Mouse (Mus musculus): ENCODE measurements around the gene Ap4s1.
"Not testable (repeated sequence)": the region's sequence is repeated elsewhere in the genome, so short reads cannot be mapped to it uniquely, and the experiment has no call there.

DNA sequence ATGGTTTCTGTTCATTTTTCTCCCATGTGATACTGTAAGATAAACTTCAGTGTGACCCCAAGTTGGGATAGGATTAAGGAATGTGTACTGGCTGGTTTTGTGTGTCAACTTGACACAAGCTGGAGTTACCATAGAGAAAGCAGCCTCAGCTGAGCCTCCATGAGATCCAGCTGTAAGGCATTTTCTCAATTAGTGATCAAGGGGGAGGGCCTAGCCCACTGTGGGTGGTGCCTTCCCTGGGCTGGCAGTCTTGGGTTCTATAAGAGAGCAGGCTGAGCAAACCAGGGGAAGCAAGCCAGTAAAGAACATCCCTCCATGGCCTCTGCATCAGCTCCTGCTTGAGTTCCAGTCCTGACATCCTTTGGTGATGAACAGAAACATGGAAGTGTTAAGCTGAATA is 41.4 kb upstream of the Ap4s1 start:
- TF ChIP-seq CTCF, POLR2A (IDR thresholded peaks at IDR 0.05; ENCODE audit: insufficient read depth, low read depth, low read length): not testable (repeated sequence)
